Mouse (Mus musculus) brain, embryonic 14.5 days (tissue): Measurements from ENCODE around the gene Syne4.

Source experiments
- CTCF ChIP-seq: fragments of 200-500 bp; IDR thresholded peaks from 2 replicates; pipeline ENCODE4 v1.5.1; 2012; ENCODE audit warnings: inconsistent platforms, mild to moderate bottlenecking, moderate library complexity, borderline replicate concordance; ENCODE audit not compliant: insufficient read depth, insufficient read length; ENCODE audit errors: extremely low read depth
- POLR2A ChIP-seq: fragments of 200-500 bp; IDR thresholded peaks from 2 replicates; pipeline ENCODE4 v1.6.1; 2012; ENCODE audit warnings: mild to moderate bottlenecking, inconsistent platforms, borderline replicate concordance; ENCODE audit not compliant: poor library complexity, insufficient read depth, insufficient read length, severe bottlenecking; ENCODE audit errors: extremely low read depth

GRCm38 (mm10) chr7:30327140-30327539 lies 12.5 kb downstream of the Syne4 start:
- no peak for TF ChIP-seq CTCF
- TF ChIP-seq POLR2A: no peak
